ENCODE assay signal across 26 mouse cellular contexts in genomic region chr17:50068681-50069138, GRCm38 (mm10).
DNase-seq lines count a peak whose midpoint lies in the region; ATAC-seq and TF ChIP-seq lines count a peak whose summit lies in the region.
"Had no signal": no experiment of that assay in that cellular context is flagged by ENCODE, and none has a peak within 500 bp of the region (broad histone marks: within the 10 kb centered on the region; RNA-seq: fewer than 3 reads in every experiment).

No protein-coding gene starts in this region.

- intact Hi-C loops in gastrocnemius, adult 2 months (cut with DNase I), result loop anchor here (5.0 kb wide), 2 partner anchors 66 to 119 kb away; no protein-coding TSS in a partner anchor

- 62% methylated on average over 10 of the region's 10 CpGs for WGBS in liver, embryonic 15.5 days (ENCODE audit: insufficient replicate concordance)
- WGBS in heart, embryonic 12.5 days, result 77% methylated on average over 10 of the region's 10 CpGs

- peaks cover 39% of the 10 kb centered on the region for H3K4me1 ChIP-seq in liver, embryonic 15.5 days (replicated peaks)
- H3K4me1 ChIP-seq in heart, embryonic 12.5 days (replicated peaks), result peaks cover 10% of the 10 kb centered on the region

- ATAC-seq in erythroblast, adult 5-6 weeks (replicated peaks; ENCODE audit: low FRiP score, poor library complexity, severe bottlenecking), result peak; percentile 54
- no peak for ATAC-seq in liver, embryonic 15.5 days (ENCODE audit: insufficient read depth)
- no peak for ATAC-seq in heart, embryonic 12.5 days (ENCODE audit: insufficient number of reproducible peaks, low FRiP score)
- ATAC-seq: forebrain, embryonic 14.5 days; inflammation-experienced regulatory T-cells, adult 6 months; midbrain, embryonic 13.5 days had no signal

- TF ChIP-seq CTCF in gastrocnemius, adult 2 months (IDR thresholded peaks at IDR 0.05), result no peak

- no peak overlapping the region for H3K27ac ChIP-seq in gastrocnemius, adult 2 months
- peak overlapping the region; percentile 89 for H3K27ac ChIP-seq in liver, embryonic 15.5 days (replicated peaks)
- no peak overlapping the region for H3K27ac ChIP-seq in heart, embryonic 12.5 days (ENCODE audit: poor library complexity, severe bottlenecking)
- H3K27ac ChIP-seq: embryonic facial prominence, embryonic 10.5 days; embryonic facial prominence, embryonic 15.5 days; heart, embryonic 13.5 days; hindbrain, embryonic 10.5 days; hindbrain, embryonic 15.5 days; midbrain, embryonic 13.5 days had no signal

- no peaks in the 10 kb centered on the region for H3K36me3 ChIP-seq in liver, embryonic 15.5 days (replicated peaks)
- H3K36me3 ChIP-seq in heart, embryonic 12.5 days, result peaks cover 7% of the 10 kb centered on the region; the same call in 1 of the 2 replicates
- H3K36me3 ChIP-seq: embryonic facial prominence, embryonic 10.5 days; embryonic facial prominence, embryonic 15.5 days; G1E; hindbrain, embryonic 10.5 days; hindbrain, embryonic 15.5 days; midbrain, embryonic 13.5 days had no signal

- no peak overlapping the region for H3K4me3 ChIP-seq in gastrocnemius, adult 2 months
- no peak overlapping the region for H3K4me3 ChIP-seq in liver, embryonic 15.5 days (replicated peaks)
- no peak overlapping the region for H3K4me3 ChIP-seq in heart, embryonic 12.5 days
- H3K4me3 ChIP-seq: embryonic facial prominence, embryonic 10.5 days; embryonic facial prominence, embryonic 15.5 days; heart, adult 2 months; heart, embryonic 13.5 days; hindbrain, embryonic 10.5 days; hindbrain, embryonic 15.5 days; megakaryocyte, embryonic 14.5 days; midbrain, embryonic 13.5 days had no signal

- no peaks in the 10 kb centered on the region for H3K27me3 ChIP-seq in liver, embryonic 15.5 days
- H3K27me3 ChIP-seq in heart, embryonic 12.5 days (replicated peaks), result no peaks in the 10 kb centered on the region
- H3K27me3 ChIP-seq: embryonic facial prominence, embryonic 15.5 days; heart, embryonic 13.5 days; hindbrain, embryonic 15.5 days; megakaryocyte, embryonic 14.5 days; midbrain, embryonic 13.5 days had no signal

- H3K4me2 ChIP-seq in liver, embryonic 15.5 days, result 0 out of 2 replicates have a peak overlapping the region, but pooled peaks have one; percentile 3
- H3K4me2 ChIP-seq in heart, embryonic 12.5 days, result no peak overlapping the region
- H3K4me2 ChIP-seq: embryonic facial prominence, embryonic 15.5 days; heart, embryonic 13.5 days; hindbrain, embryonic 15.5 days; midbrain, embryonic 13.5 days had no signal

- H3K9me3 ChIP-seq in liver, embryonic 15.5 days (replicated peaks), result no peaks in the 10 kb centered on the region
- H3K9me3 ChIP-seq in heart, embryonic 12.5 days (replicated peaks), result no peaks in the 10 kb centered on the region
- H3K9me3 ChIP-seq: embryonic facial prominence, embryonic 10.5 days; embryonic facial prominence, embryonic 15.5 days; heart, embryonic 13.5 days; hindbrain, embryonic 10.5 days; hindbrain, embryonic 15.5 days; midbrain, embryonic 13.5 days had no signal

- H3K9ac ChIP-seq in liver, embryonic 15.5 days, result no peak overlapping the region
- H3K9ac ChIP-seq in heart, embryonic 12.5 days, result no peak overlapping the region
- H3K9ac ChIP-seq: embryonic facial prominence, embryonic 15.5 days; heart, embryonic 13.5 days; hindbrain, embryonic 15.5 days; midbrain, embryonic 13.5 days had no signal

- DNase-seq in gastrocnemius, adult 2 months, result peak; percentile 2
- no peak for DNase-seq in gastrocnemius, postnatal 4 days (ENCODE audit: low spot score in 2 of 2)
- no peak for DNase-seq in kidney, postnatal 25 days
- no peak for DNase-seq in left cerebral cortex, adult 8-10 months (ENCODE audit: low spot score in 2 of 2)
- DNase-seq: adrenal gland, postnatal 25 days; cerebellum, adult 8-10 months; cerebellum, postnatal 25 days; gastrocnemius, postnatal 36 days; heart, adult 2 months; heart, postnatal 10 days; kidney, adult 18-20 months; kidney, postnatal 4 days; thymus, postnatal 14 days had no signal
